Mouse (Mus musculus): Measurements from ENCODE around the gene Il10rb.

- TF ChIP-seq CTCF (IDR thresholded peaks at IDR 0.05; ENCODE audit: low read depth, low read length) (no peak), POLR2AphosphoS5 (IDR thresholded peaks at IDR 0.05; ENCODE audit: insufficient replicate concordance, low read depth, low read length) (no peak), TAL1 (conservative IDR thresholded peaks at IDR 0.05; ENCODE audit: low read depth, low read length) (no peak)
These were observed 27.0 kb upstream of the Il10rb start for GRCm38 (mm10) chr16:91378991-91379390.

Data from G1E (cell line).